Mouse (Mus musculus): Measurements from ENCODE around the gene Tmem189. TPM values are rescaled to one million over a fixed set of nuclear protein-coding genes. Genes with fewer than 3 reads are reported as not detected.
A peak's percentile ranks its signal among the peaks of the same experiment; 100 is the strongest.
"Not testable (repeated sequence)": the region's sequence is repeated elsewhere in the genome, so short reads cannot be mapped to it uniquely, and the experiment has no call there.

Tmem189 gene
- polyA plus RNA-seq, 1 experiment from 2014 or later, result 38.7 TPM

- ATAC-seq (replicated peaks; ENCODE audit: insufficient number of reproducible peaks, low FRiP score, low TSS enrichment), result no peak
- Histone ChIP-seq H3K4me2 (no peak overlapping the region), H3K9me3 (replicated peaks; ENCODE audit: control insufficient read depth, low read length) (no peaks in the 10 kb centered on the region), H3K4me1 (ENCODE audit: control insufficient read depth, insufficient read depth, low read length) (peaks cover 47% of the 10 kb centered on the region), H3K27ac (ENCODE audit: low read depth, low read length) (no peak overlapping the region), H3K9ac (ENCODE audit: low read depth, low read length) (peak overlapping the region; percentile 13; the same call in 1 of the 2 replicates), H3K4me3 (ENCODE audit: low read depth, low read length) (no peak overlapping the region), H3K27me3 (ENCODE audit: control insufficient read depth, insufficient read depth, low read length) (no peaks in the 10 kb centered on the region), H3K36me3 (ENCODE audit: control insufficient read depth, insufficient read depth, low read length) (no peaks in the 10 kb centered on the region)
- WGBS (ENCODE audit: insufficient replicate concordance), result 54% methylated on average over 5 of the region's 5 CpGs
These were observed 66.7 kb downstream of the Tmem189 start for GRCm38 (mm10) chr2:167622965-167623364.

GRCm38 (mm10) chr2:167622352-167622751 lies 67.3 kb downstream of the Tmem189 start:
- Histone ChIP-seq H3K9ac (ENCODE audit: low read depth, low read length) (peak overlapping the region; percentile 8; the same call in 1 of the 2 replicates), H3K4me1 (ENCODE audit: control insufficient read depth, insufficient read depth, low read length) (peaks cover 45% of the 10 kb centered on the region), H3K9me3 (replicated peaks; ENCODE audit: control insufficient read depth, low read length) (no peaks in the 10 kb centered on the region), H3K4me2 (no peak overlapping the region), H3K27ac (ENCODE audit: low read depth, low read length) (0 out of 2 replicates have a peak overlapping the region, but pooled peaks have one; percentile 10), H3K36me3 (ENCODE audit: control insufficient read depth, insufficient read depth, low read length) (peaks cover 1% of the 10 kb centered on the region; the same call in 1 of the 2 replicates), H3K27me3 (ENCODE audit: control insufficient read depth, insufficient read depth, low read length) (no peaks in the 10 kb centered on the region), H3K4me3 (ENCODE audit: low read depth, low read length) (no peak overlapping the region)
- WGBS (ENCODE audit: insufficient replicate concordance), result 76% methylated on average over 13 of the region's 13 CpGs
- ATAC-seq (replicated peaks; ENCODE audit: insufficient number of reproducible peaks, low FRiP score, low TSS enrichment), result no peak

- H3K4me1 ChIP-seq (ENCODE audit: control insufficient read depth, insufficient read depth, low read length), result peaks cover 41% of the 10 kb centered on the region
- H3K36me3 ChIP-seq (ENCODE audit: control insufficient read depth, insufficient read depth, low read length), result peaks cover 10% of the 10 kb centered on the region
- 74% methylated on average over 9 of the region's 9 CpGs for WGBS (ENCODE audit: insufficient replicate concordance)
- ATAC-seq (replicated peaks; ENCODE audit: insufficient number of reproducible peaks, low FRiP score, low TSS enrichment), result no peak
- H3K27me3 ChIP-seq (ENCODE audit: control insufficient read depth, insufficient read depth, low read length), result no peaks in the 10 kb centered on the region
- no peak overlapping the region; the same call in 1 of the 2 replicates for H3K27ac ChIP-seq (ENCODE audit: low read depth, low read length)
- no peak overlapping the region for H3K4me3 ChIP-seq (ENCODE audit: low read depth, low read length)
- H3K4me2 ChIP-seq, result no peak overlapping the region
- no peaks in the 10 kb centered on the region for H3K9me3 ChIP-seq (replicated peaks; ENCODE audit: control insufficient read depth, low read length)
- H3K9ac ChIP-seq (ENCODE audit: low read depth, low read length), result no peak overlapping the region
These were observed 68.2 kb downstream of the Tmem189 start for GRCm38 (mm10) chr2:167621255-167622087.

GRCm38 (mm10) chr2:167617472-167617871 lies 72.2 kb downstream of the Tmem189 start:
- H3K9me3 ChIP-seq (replicated peaks; ENCODE audit: control insufficient read depth, low read length), result no peaks in the 10 kb centered on the region
- H3K27ac ChIP-seq (ENCODE audit: low read depth, low read length), result no peak overlapping the region
- no peak overlapping the region for H3K4me3 ChIP-seq (ENCODE audit: low read depth, low read length)
- no peak overlapping the region; the same call in 1 of the 2 replicates for H3K9ac ChIP-seq (ENCODE audit: low read depth, low read length)
- no peak for ATAC-seq (replicated peaks; ENCODE audit: insufficient number of reproducible peaks, low FRiP score, low TSS enrichment)
- peaks cover 36% of the 10 kb centered on the region for H3K36me3 ChIP-seq (ENCODE audit: control insufficient read depth, insufficient read depth, low read length)
- H3K4me1 ChIP-seq (ENCODE audit: control insufficient read depth, insufficient read depth, low read length), result peaks cover 22% of the 10 kb centered on the region
- H3K27me3 ChIP-seq (ENCODE audit: control insufficient read depth, insufficient read depth, low read length), result no peaks in the 10 kb centered on the region
- WGBS (ENCODE audit: insufficient replicate concordance), result 56% methylated on average over 4 of the region's 4 CpGs
- no peak overlapping the region for H3K4me2 ChIP-seq

GRCm38 (mm10) chr2:167617034-167617433 lies 72.6 kb downstream of the Tmem189 start:
- 73% methylated on average over 3 of the region's 3 CpGs for WGBS (ENCODE audit: insufficient replicate concordance)
- Histone ChIP-seq H3K9me3 (replicated peaks; ENCODE audit: control insufficient read depth, low read length) (no peaks in the 10 kb centered on the region), H3K27ac (ENCODE audit: low read depth, low read length) (no peak overlapping the region), H3K9ac (ENCODE audit: low read depth, low read length) (no peak overlapping the region; the same call in 1 of the 2 replicates), H3K4me1 (ENCODE audit: control insufficient read depth, insufficient read depth, low read length) (peaks cover 17% of the 10 kb centered on the region), H3K36me3 (ENCODE audit: control insufficient read depth, insufficient read depth, low read length) (peaks cover 39% of the 10 kb centered on the region), H3K4me2 (no peak overlapping the region), H3K27me3 (ENCODE audit: control insufficient read depth, insufficient read depth, low read length) (no peaks in the 10 kb centered on the region), H3K4me3 (ENCODE audit: low read depth, low read length) (no peak overlapping the region)
- no peak for ATAC-seq (replicated peaks; ENCODE audit: insufficient number of reproducible peaks, low FRiP score, low TSS enrichment)

GRCm38 (mm10) chr2:167613335-167613734 lies 76.3 kb downstream of the Tmem189 start:
- not testable (repeated sequence) for H3K4me2 ChIP-seq; ATAC-seq (replicated peaks; ENCODE audit: insufficient number of reproducible peaks, low FRiP score, low TSS enrichment); H3K27me3 ChIP-seq (ENCODE audit: control insufficient read depth, insufficient read depth, low read length); H3K27ac ChIP-seq (ENCODE audit: low read depth, low read length); H3K4me3 ChIP-seq (ENCODE audit: low read depth, low read length); H3K9me3 ChIP-seq (replicated peaks; ENCODE audit: control insufficient read depth, low read length); H3K9ac ChIP-seq (ENCODE audit: low read depth, low read length)
- whole genome bisulfite sequencing (ENCODE audit: insufficient replicate concordance), result 94% methylated on average over 7 of the region's 7 CpGs
- H3K36me3 ChIP-seq (ENCODE audit: control insufficient read depth, insufficient read depth, low read length), result peaks cover 53% of the 10 kb centered on the region
- peaks cover 15% of the 10 kb centered on the region; the same call in 1 of the 2 replicates for H3K4me1 ChIP-seq (ENCODE audit: control insufficient read depth, insufficient read depth, low read length)

GRCm38 (mm10) chr2:167612122-167612521 lies 77.5 kb downstream of the Tmem189 start:
- Histone ChIP-seq H3K9me3 (replicated peaks; ENCODE audit: control insufficient read depth, low read length) (no peaks in the 10 kb centered on the region), H3K4me3 (ENCODE audit: low read depth, low read length) (no peak overlapping the region), H3K27ac (ENCODE audit: low read depth, low read length) (no peak overlapping the region), H3K27me3 (ENCODE audit: control insufficient read depth, insufficient read depth, low read length) (no peaks in the 10 kb centered on the region), H3K4me2 (no peak overlapping the region), H3K36me3 (ENCODE audit: control insufficient read depth, insufficient read depth, low read length) (peaks cover 49% of the 10 kb centered on the region), H3K9ac (ENCODE audit: low read depth, low read length) (no peak overlapping the region), H3K4me1 (ENCODE audit: control insufficient read depth, insufficient read depth, low read length) (peaks cover 10% of the 10 kb centered on the region; the same call in 1 of the 2 replicates)
- ATAC-seq (replicated peaks; ENCODE audit: insufficient number of reproducible peaks, low FRiP score, low TSS enrichment), result no peak
- WGBS (ENCODE audit: insufficient replicate concordance), result 93% methylated on average over 14 of the region's 14 CpGs

- H3K36me3 ChIP-seq (ENCODE audit: control insufficient read depth, insufficient read depth, low read length), result peaks cover 41% of the 10 kb centered on the region
These were observed 78.3 kb downstream of the Tmem189 start for GRCm38 (mm10) chr2:167611287-167611686.

More at GRCm38 (mm10) chr2:167611287-167611686, 78.3 kb downstream of the Tmem189 start:
- H3K4me3 ChIP-seq (ENCODE audit: low read depth, low read length), result no peak overlapping the region
- H3K4me1 ChIP-seq (ENCODE audit: control insufficient read depth, insufficient read depth, low read length), result peaks cover 13% of the 10 kb centered on the region
- 81% methylated on average over 10 of the region's 10 CpGs for WGBS (ENCODE audit: insufficient replicate concordance)
- H3K27ac ChIP-seq (ENCODE audit: low read depth, low read length), result no peak overlapping the region
- no peak for ATAC-seq (replicated peaks; ENCODE audit: insufficient number of reproducible peaks, low FRiP score, low TSS enrichment)
- no peak overlapping the region for H3K9ac ChIP-seq (ENCODE audit: low read depth, low read length)
- no peaks in the 10 kb centered on the region for H3K27me3 ChIP-seq (ENCODE audit: control insufficient read depth, insufficient read depth, low read length)
- no peaks in the 10 kb centered on the region for H3K9me3 ChIP-seq (replicated peaks; ENCODE audit: control insufficient read depth, low read length)
- no peak overlapping the region for H3K4me2 ChIP-seq
